Mouse (Mus musculus) megakaryocyte-erythroid progenitor cell, adult 5-6 weeks (primary cell): Measurements from ENCODE around the gene Adrb1. TPM values are rescaled to one million over a fixed set of nuclear protein-coding genes. Genes with fewer than 3 reads are reported as not detected.
"Not testable (repeated sequence)": the region's sequence is repeated elsewhere in the genome, so short reads cannot be mapped to it uniquely, and the experiment has no call there.

Experiments
- ATAC-seq: replicated peaks from 2 replicates; pipeline ENCODE4 v1.8.0; 2016; ENCODE audit warnings: mild to moderate bottlenecking, inconsistent platforms; ENCODE audit not compliant: severe bottlenecking, poor library complexity, low FRiP score, low TSS enrichment
- total RNA-seq, 2 experiments: library from RNA; stranded (forward) in 1 of 2; stranded (reverse) in 1 of 2; fragments of 200-1000, 215-1000 nt in 1 of 2; fragments of >200 nt in 1 of 2; fragmentation: Nextera tagmentation in 1 of 2; gene quantifications; 2 replicates each; pipeline ENCODE4 v1.2.3; 2014 to 2017

Adrb1 gene
- total RNA-seq, 2 experiments from 2014 or later: not detected

GRCm38 (mm10) chr19:56776719-56777382 lies 54.9 kb downstream of the Adrb1 start:
- peak; percentile 71 for ATAC-seq

- ATAC-seq: not testable (repeated sequence)
These were observed 56.5 kb downstream of the Adrb1 start for GRCm38 (mm10) chr19:56778532-56778931.

Other genes starting within 250 kb of the Adrb1 start
- gene Dclre1a, start 174.0 kb upstream of the Adrb1 start, total RNA-seq (2014; fragmentation: Nextera tagmentation): 27.8 and 52.0 TPM in 2 replicates
- 19.5 and 32.9 TPM in 2 replicates for gene Dclre1a, start 174.0 kb upstream of the Adrb1 start, total RNA-seq (2017)
- 15.5 and 19.5 TPM in 2 replicates for gene Nhlrc2, start 173.9 kb upstream of the Adrb1 start, total RNA-seq (2014; fragmentation: Nextera tagmentation)
- gene Nhlrc2, start 173.9 kb upstream of the Adrb1 start, total RNA-seq (2017): 18.3 and 20.2 TPM in 2 replicates
- gene Ccdc186, start 100.0 kb downstream of the Adrb1 start, total RNA-seq (2014; fragmentation: Nextera tagmentation): 7.3 and 16.5 TPM in 2 replicates
- 32.5 and 40.0 TPM in 2 replicates for gene Ccdc186, start 100.0 kb downstream of the Adrb1 start, total RNA-seq (2017)
- not detected in 2 replicates for gene Tdrd1, start 104.0 kb downstream of the Adrb1 start, total RNA-seq (2014; fragmentation: Nextera tagmentation)
- gene Tdrd1, start 104.0 kb downstream of the Adrb1 start, total RNA-seq (2017): not detected in 2 replicates
- not detected in 2 replicates for gene Vwa2, start 152.1 kb downstream of the Adrb1 start, total RNA-seq (2014; fragmentation: Nextera tagmentation)
- not detected in 2 replicates for gene Vwa2, start 152.1 kb downstream of the Adrb1 start, total RNA-seq (2017)